Mouse (Mus musculus): ENCODE measurements around the gene Inafm1. TPM values are rescaled to one million over a fixed set of nuclear protein-coding genes. Genes with fewer than 3 reads are reported as not detected.
"Not testable (repeated sequence)": the region's sequence is repeated elsewhere in the genome, so short reads cannot be mapped to it uniquely, and the experiment has no call there.

The Inafm1 gene
- total RNA-seq, 2 experiments from 2014 or later = 32.1 to 33.5 TPM

- DNase-seq (ENCODE audit: low spot score in 2 of 2) = no peak
- intact Hi-C loops (cut with DNase I) = loop anchor here (5.0 kb wide), 1 partner anchor 53 kb away; the partner anchor contains the start of gene Dhx34
Observed at GRCm38 (mm10) chr7:16274922-16275890, 1.8 kb upstream of the Inafm1 start.

GRCm38 (mm10) chr7:16273766-16274140, 336 bp upstream of the Inafm1 start:
- DNase-seq (ENCODE audit: low spot score in 2 of 2) = peak; percentile 71 to 74
- intact Hi-C loops (cut with DNase I) = loop anchor here (5.0 kb wide), 1 partner anchor 51 kb away; the partner anchor contains the start of gene Dhx34

- DNase-seq (ENCODE audit: low spot score in 2 of 2) = peak; percentile 75 to 77
- intact Hi-C loops (cut with DNase I) = loop anchor here (5.0 kb wide), 1 partner anchor 50 kb away; the partner anchor contains the start of gene Dhx34
Observed at GRCm38 (mm10) chr7:16272681-16273080, 736 bp downstream of the Inafm1 start.

- intact Hi-C loops (cut with DNase I) = loop anchor here (5.0 kb wide), 1 partner anchor 49 kb away; the partner anchor contains the start of gene Dhx34
- no peak for DNase-seq (ENCODE audit: low spot score in 2 of 2)
Observed at GRCm38 (mm10) chr7:16271139-16271538, 2.3 kb downstream of the Inafm1 start.

GRCm38 (mm10) chr7:16266593-16266992, 6.8 kb downstream of the Inafm1 start:
- DNase-seq (ENCODE audit: low spot score in 2 of 2); intact Hi-C loops (cut with DNase I): not testable (repeated sequence)

GRCm38 (mm10) chr7:16265856-16266255, 7.6 kb downstream of the Inafm1 start:
- intact Hi-C loops (cut with DNase I) = no loop called here
- no peak for DNase-seq (ENCODE audit: low spot score in 2 of 2)

- intact Hi-C loops (cut with DNase I) = loop anchor here (2.0 kb wide), 1 partner anchor 71 kb away; no protein-coding TSS in a partner anchor
- DNase-seq (ENCODE audit: low spot score in 2 of 2) = no peak
Observed at GRCm38 (mm10) chr7:16263843-16264242, 9.6 kb downstream of the Inafm1 start.

GRCm38 (mm10) chr7:16263015-16263787, 10.2 kb downstream of the Inafm1 start:
- DNase-seq (ENCODE audit: low spot score in 2 of 2) = peak; percentile 55 to 69
- intact Hi-C loops (cut with DNase I) = loop anchor here (2.0 kb wide), 1 partner anchor 70 kb away; no protein-coding TSS in a partner anchor

- intact Hi-C loops (cut with DNase I) = no loop called here
- DNase-seq (ENCODE audit: low spot score in 2 of 2) = no peak
Observed at GRCm38 (mm10) chr7:16261097-16261496, 12.3 kb downstream of the Inafm1 start.

- intact Hi-C loops (cut with DNase I) = no loop called here
- DNase-seq (ENCODE audit: low spot score in 2 of 2) = no peak
Observed at GRCm38 (mm10) chr7:16259110-16259590, 14.3 kb downstream of the Inafm1 start, which contains the start of gene C5ar1. TSS of gene C5ar1 (minus strand) at chr7:16259540.

GRCm38 (mm10) chr7:16257830-16258229, 15.6 kb downstream of the Inafm1 start:
- intact Hi-C loops (cut with DNase I) = no loop called here
- DNase-seq (ENCODE audit: low spot score in 2 of 2) = no peak

- intact Hi-C loops (cut with DNase I); DNase-seq (ENCODE audit: low spot score in 2 of 2): not testable (repeated sequence)
Observed at GRCm38 (mm10) chr7:16255963-16256362, 17.5 kb downstream of the Inafm1 start.

GRCm38 (mm10) chr7:16254195-16254594, 19.2 kb downstream of the Inafm1 start:
- intact Hi-C loops (cut with DNase I) = no loop called here
- DNase-seq (ENCODE audit: low spot score in 2 of 2) = no peak

GRCm38 (mm10) chr7:16250687-16251086, 22.7 kb downstream of the Inafm1 start:
- intact Hi-C loops (cut with DNase I) = no loop called here
- no peak for DNase-seq (ENCODE audit: low spot score in 2 of 2)

GRCm38 (mm10) chr7:16245958-16246357, 27.5 kb downstream of the Inafm1 start:
- intact Hi-C loops (cut with DNase I) = no loop called here
- DNase-seq (ENCODE audit: low spot score in 2 of 2) = no peak

GRCm38 (mm10) chr7:16244067-16244466, 29.4 kb downstream of the Inafm1 start, which contains the start of gene C5ar2:
TSS of gene C5ar2 (minus strand) at chr7:16244154.
- intact Hi-C loops (cut with DNase I) = no loop called here
- DNase-seq (ENCODE audit: low spot score in 2 of 2) = no peak

GRCm38 (mm10) chr7:16242198-16242597, 31.2 kb downstream of the Inafm1 start:
- DNase-seq (ENCODE audit: low spot score in 2 of 2) = no peak
- intact Hi-C loops (cut with DNase I) = no loop called here

GRCm38 (mm10) chr7:16241787-16242186, 31.6 kb downstream of the Inafm1 start:
- intact Hi-C loops (cut with DNase I) = no loop called here
- no peak for DNase-seq (ENCODE audit: low spot score in 2 of 2)

GRCm38 (mm10) chr7:16240978-16241303, 32.5 kb downstream of the Inafm1 start:
- DNase-seq (ENCODE audit: low spot score in 2 of 2) = no peak
- intact Hi-C loops (cut with DNase I) = no loop called here
